Mouse (Mus musculus) kidney, adult 2 months (tissue): Measurements from ENCODE around the gene Snd1.

ENCODE experiments used
- CTCF ChIP-seq: fragments of 200-500 bp; conservative IDR thresholded peaks from 2 replicates; pipeline ENCODE4 v1.5.1; 2011; ENCODE audit warnings: low read depth, mild to moderate bottlenecking, control low read depth, low read length, moderate library complexity, mixed read lengths; ENCODE audit not compliant: insufficient read depth, insufficient read length
- POLR2A ChIP-seq: fragments of 200-500 bp; IDR thresholded peaks from one replicate; pipeline ENCODE4 v1.6.1; 2011; ENCODE audit warnings: low read depth, low read length, control low read depth

DNA sequence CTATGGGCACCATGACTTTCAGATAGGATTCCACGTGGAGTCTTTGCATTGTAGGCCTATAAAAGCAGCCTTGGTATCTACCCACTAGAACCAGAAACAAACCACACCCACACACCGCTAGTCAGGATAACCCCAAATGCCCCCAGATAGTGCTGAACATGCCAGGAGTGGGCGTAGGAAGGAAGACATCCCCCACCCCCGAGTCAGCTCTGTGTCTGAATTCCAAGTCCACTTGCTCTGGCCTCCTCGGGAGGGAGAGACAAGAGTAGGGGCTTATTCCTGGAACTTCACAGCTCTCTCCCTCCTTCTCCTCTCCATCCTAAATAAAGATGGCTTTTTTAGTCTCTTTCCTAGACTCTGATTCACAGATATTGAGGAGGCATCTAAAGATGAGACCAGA is 494.7 kb downstream of the Snd1 start:
- TF ChIP-seq CTCF = no peak
- no peak for TF ChIP-seq POLR2A
